Mouse (Mus musculus) 416B (cell line): ENCODE measurements around the gene Pip5k1a.
"Not testable (repeated sequence)": the region's sequence is repeated elsewhere in the genome, so short reads cannot be mapped to it uniquely, and the experiment has no call there.

Source experiments
- DNase-seq: peaks from one replicate; pipeline ENCODE4 v3.0.0; 2011; ENCODE audit warnings: low read depth

Gene Pip5k1a

DNA sequence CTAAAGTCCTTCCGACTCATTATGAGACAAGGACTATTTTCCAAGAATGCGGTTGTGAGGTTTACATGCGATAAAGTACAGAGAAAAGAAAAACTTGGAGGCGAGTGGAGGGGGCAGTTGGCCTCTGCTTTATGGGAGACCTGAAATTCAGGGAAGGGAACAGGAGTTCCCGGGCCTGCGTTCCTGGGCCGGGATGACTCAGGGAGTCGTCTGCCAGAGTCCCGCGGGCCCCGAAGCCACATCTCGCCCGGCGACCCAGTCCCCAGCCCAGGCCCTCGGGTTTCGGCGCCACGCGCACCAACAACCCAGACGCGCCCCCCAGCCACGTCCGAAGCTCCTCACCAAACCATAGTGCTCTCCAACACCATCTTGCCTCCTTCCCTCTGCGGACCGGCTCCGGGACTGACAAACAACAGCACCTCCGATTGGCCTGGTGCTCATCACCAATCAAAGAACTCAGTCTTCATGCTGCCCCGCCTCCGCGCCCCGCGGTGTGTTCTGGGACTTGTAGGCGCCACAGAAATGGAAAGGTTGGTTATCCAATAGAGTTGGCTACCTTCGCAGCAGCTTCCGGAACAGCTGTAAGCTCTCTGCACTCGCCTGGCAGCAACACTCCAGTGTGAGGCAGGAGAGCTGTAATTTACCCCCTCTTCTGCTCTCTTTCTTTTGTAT lies 64.4 kb downstream of the Pip5k1a start, which contains the start of gene Psmd4:
Psmd4 (minus strand) TSS at position 449 of the 672 bp plus-strand sequence.
- peak; percentile 98 for DNase-seq

DNA sequence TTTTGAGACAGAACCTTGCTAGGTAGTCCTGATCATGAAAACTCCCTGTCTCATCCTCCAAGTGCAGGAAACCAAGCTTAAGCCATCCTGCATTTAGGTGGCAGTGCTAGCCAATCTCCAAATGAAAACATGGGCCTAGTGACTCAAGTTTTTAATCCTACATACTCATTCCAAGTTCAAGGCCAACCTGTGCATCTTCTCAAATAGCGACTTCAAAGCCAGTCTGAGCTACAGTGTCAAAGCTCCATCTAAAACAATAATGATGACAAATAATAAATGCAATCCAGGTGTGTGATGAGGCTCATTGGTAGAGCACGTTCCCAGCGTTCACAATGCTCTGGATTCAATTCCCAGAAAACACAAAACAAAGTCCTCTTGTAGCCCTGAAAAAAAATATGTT lies 65.1 kb downstream of the Pip5k1a start:
- DNase-seq = peak; percentile 31

DNA sequence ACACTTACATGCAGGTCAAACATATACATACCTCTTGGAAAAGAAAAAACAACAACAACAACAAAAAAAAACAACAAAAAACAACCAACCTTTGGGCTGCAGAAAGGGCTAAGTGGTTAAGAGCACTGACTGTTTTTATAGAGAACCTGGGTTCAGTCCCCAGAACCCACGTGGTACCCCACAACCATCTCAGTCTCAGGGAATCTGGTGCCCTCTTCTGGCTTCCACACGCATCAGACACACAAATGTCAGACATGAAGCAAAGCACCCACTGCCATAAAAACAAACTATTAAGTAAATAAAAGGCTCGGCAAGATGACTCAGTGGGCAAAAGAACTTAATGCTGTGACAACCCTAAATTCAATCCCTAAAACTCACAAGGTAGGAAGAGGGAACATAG lies 76.8 kb downstream of the Pip5k1a start:
- peak; percentile 37 for DNase-seq

DNA sequence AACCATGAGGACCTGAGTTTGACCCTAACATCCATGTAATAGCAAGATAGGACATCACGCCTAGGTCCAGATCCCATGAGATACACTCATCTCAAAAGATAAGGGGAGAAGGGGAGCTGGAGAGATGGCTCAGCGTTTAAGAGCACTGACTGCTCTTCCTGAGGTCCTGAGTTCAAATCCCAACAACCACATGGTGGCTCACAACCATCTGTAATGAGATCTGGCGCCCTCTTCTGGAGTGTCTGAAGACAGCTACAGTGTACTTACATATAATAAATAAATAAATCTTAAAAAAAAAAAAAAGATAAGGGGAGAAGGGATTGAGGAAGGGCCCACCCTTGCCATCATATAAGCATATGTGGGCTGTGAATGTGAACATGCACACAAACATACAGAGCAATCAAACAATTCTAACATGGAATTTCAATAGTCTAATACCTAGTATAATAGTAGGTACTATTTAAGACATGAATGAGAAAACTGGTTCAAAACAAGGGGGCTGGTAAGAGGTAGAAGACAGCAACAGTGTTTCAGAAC lies 77.4 kb downstream of the Pip5k1a start:
- not testable (repeated sequence) for DNase-seq

DNA sequence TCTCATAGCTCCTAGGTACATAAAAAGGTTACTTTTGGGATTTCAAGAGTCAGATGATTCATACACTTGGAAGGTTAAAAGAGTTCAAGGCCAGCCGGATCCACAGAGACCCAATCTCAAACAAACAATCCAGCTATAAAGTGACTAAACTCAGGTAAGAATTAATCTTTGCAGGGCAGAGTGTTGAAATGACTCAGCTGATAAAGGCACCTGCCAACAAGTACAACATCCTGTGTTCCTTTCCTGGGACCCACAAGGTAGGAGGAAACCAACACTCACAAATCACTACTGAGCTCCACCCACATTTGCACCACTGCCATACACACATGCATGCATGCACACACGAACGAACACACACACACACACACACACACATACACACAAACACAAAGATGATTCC lies 78.1 kb downstream of the Pip5k1a start:
- no peak for DNase-seq

DNA sequence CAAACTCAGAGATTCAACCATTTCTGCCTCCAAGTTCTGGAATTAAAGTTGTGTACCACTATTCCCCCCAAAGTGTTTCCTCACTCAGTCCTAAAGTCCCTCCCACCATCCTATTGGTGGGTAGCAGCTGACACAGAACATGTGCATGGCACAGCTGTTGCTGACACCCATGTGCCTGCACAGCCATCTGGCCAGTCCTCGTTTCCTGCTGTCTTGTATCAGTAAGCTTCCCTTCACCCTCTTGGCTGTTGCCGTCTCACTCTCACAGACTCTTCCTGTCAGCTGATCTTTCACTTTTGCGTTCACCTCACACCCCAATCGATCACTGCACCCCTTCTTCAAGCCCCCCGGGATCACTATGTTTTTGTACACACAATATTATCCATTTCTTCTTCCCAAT lies 79.0 kb downstream of the Pip5k1a start:
- DNase-seq = peak; percentile 71

DNA sequence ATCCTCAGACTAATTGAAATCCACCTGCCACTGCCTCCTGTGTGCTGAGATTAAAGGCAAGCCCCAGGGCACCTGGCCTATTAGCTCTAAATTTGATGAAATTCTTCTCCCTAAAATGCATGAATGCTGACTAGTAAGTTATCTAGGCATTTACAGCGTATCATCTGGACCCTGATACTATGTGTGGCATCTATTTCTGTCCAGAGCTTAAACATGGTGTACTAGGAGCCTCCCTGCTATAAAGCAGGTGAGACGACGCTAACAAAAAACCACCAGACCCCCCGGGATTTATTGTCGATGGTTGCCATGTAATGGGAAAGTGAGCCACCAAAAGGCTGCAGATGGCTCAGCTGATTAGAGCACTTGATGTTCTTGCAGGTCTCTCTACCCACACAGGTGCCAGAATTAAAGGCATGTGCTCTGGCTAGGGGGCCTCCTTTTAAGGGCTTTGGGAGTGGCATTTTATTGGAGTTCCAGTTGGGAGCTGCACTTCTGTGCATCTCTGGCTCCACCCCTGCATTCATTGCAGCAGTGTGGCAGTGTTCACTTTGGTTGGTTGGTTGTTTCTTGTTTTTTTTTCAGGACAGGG lies 79.6 kb downstream of the Pip5k1a start:
- DNase-seq = no peak

DNA sequence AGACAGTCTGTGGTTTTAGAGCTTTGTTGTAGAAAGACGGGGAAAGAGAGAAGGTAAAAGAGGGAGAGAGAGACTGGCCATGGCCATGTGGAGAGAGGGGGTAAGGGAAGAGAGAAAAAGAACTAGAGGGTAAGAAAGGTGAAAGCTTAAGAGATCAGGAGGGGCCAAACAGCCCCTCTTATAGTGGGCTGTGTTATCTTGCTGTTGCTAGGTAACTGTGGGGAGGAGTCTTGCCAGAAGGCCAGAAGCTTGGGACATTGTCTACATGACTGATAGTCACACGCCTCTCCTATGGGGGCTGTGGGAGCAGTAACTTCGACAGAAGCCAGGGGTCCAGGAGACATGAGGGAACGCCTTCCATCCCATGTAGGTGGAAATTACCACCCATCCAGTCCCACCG lies 81.5 kb downstream of the Pip5k1a start:
- DNase-seq = no peak

DNA sequence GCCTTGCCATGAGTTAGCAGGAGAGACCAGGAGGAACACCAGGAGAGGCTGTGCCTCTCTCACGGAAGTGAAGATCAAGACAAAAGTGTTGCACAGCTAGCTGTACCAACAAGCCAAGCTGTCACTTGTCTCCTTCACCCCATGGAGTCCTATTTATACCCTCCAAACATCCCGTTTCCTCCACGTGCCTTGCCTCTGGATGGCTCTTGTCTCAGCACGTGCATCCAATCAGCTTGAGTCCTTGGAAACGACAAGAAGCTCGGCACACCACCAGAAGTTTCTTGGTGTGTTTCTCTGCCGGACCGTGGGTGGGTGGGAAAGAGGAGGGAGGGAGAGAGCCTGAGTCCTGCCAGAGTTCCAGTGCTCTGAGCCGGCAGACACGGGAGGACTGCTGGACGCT lies 82.2 kb downstream of the Pip5k1a start:
- DNase-seq = no peak

DNA sequence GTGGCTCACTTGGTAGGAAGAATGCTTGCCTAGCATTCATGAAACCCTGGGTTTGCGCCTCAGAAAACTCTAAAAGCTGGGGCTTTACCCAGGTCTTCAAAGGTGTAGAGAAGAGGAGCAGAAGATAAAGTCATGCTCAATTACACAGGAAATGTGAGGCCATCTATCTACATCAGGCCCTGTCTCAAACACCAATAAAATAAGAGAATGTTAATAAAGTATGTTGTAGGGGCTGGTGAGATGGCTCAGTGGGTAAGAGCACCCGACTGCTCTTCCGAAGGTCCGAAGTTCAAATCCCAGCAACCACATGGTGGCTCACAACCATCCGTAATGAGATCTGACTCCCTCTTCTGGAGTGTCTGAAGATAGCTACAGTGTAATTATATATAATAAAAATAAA lies 85.8 kb downstream of the Pip5k1a start:
- DNase-seq = not testable (repeated sequence)

DNA sequence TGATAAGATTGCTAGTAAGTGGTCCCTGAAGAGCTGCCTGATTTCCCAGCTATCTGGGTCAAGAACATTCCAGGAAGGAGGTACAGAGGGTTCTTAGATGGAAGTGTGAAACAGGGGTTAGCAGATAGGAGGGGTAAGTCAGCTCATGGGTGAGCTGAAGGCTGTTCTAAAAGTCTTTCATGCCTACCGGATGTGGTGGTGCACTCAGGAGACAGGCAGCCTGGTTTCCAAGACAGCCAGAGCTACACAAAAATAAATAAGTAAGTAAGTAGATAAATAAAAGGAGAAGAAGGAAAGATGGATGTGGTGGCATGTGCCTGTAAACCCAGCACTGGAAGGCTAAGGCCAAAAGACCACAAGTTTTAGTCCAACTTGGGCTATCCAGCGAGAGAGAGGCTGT lies 88.0 kb downstream of the Pip5k1a start:
- no peak for DNase-seq

DNA sequence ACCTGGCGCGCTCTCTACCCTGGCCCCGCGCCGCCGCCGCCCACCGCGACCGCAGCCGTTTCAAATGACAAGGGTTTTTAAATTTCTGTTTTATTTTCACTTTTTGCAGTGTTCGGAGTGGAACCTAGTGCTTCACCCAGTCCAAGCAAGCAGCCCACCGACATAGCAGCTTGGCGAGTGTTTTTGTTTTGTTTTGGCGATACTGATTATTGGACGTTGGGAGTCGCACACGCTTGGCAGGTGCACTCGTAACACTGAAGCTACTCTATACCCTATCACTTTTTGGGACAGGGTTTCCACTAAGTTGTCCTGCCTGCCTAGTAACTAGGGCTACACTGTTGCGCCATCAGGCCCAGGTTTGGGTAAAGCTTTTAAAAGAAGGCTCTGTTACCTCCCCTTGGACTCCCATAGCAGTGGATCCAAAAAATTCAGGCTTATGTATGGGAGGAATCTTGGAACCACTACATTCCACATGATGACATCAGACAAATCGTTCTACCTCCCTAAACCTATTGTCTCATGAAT lies 90.1 kb downstream of the Pip5k1a start:
- DNase-seq = no peak

DNA sequence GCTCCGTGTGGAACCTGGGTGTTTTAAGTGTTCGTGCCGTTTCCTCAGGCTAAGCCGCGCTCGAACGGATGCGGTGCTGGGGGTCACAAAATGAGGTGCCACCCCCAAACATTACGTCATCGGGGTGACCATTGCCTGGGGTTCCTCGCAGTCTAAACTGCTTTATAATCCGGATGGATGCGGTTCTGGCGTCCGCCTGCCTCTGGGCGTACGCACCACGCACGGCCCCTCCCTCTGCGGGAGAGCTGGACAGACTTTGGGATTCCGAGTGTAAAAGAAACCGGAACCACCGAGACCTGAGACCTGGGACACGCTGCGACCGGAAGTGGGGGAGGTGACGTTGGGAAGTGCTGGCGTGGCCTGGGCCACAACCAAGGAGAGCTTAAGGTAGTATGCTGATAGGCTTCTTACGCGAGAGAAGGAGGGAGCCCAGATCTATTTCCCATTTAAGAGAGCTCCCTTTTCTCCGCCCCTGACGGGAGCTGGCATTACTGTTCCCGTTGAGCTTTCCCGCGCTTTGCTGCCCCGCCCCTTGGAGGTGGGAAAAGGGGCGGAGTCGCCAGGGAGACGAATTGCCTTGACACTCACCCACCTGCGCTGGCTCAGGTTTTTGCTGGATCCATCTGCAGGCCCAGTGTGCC lies 90.7 kb downstream of the Pip5k1a start:
- DNase-seq = peak; percentile 99

DNA sequence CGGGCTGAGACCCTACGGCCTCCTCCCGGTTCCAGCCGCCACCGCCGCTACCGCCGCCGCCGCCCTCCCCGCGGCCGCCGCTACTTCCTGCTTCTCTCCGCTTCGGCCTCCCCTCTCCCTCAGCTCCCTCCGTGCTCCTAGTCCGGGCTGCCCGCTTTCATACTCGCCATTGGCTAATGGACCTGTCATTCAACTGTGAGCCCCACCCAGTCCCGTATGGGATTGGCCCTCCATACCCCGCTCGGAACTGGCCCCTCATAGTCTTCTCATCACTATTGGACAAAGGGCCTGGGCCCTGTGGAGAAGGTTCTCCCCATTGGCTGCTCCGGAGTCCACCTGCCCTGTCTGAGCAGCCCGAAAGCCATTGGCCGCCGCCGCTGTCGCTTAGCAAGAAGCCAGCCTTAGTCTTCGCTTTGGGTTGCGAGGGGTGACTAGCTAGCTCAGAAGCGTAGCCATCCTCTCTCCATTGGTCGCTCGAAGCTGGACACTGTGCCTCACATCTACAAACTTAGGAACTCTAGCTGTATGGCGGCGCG lies 91.3 kb downstream of the Pip5k1a start, which contains the start of gene Zfp687:
Zfp687 (minus strand) TSS at position 112 of the 536 bp plus-strand sequence.
- peak; percentile 100 for DNase-seq

DNA sequence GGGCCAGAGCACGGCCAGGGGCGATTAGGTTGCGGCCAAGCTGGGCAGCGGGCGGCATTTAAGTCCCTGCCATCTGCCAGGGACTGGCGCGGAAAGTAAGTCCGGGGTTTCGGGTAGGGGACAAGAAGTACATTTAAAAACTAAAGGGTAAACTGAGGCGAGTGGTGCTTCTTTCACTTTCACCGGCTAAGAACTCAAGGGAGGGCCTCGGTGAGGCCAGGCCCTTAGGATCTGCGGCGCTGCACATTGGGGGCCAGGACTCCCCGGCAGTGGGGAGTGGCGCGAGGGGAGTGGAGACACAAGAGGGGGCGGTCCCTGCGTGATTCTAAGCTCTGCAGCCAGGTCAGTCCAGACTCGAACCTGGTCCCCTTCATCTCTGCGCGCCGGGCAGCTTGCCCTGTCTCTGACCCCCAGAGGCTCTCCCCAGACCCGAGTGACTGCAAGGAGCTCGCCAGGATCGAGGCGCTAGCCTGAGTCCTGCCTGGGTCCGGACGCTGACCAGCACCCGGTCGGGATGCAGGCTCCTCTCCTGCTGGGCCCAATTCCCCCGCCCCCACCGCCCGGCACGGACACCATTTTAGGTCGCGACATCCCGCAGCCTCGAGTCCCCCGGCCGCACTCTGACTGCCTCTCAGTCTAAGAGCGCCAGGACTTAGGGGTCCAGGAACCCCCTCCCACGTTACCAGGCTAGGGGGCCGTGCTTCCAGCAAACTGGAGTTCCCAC lies 92.1 kb downstream of the Pip5k1a start:
- DNase-seq = peak; percentile 69

DNA sequence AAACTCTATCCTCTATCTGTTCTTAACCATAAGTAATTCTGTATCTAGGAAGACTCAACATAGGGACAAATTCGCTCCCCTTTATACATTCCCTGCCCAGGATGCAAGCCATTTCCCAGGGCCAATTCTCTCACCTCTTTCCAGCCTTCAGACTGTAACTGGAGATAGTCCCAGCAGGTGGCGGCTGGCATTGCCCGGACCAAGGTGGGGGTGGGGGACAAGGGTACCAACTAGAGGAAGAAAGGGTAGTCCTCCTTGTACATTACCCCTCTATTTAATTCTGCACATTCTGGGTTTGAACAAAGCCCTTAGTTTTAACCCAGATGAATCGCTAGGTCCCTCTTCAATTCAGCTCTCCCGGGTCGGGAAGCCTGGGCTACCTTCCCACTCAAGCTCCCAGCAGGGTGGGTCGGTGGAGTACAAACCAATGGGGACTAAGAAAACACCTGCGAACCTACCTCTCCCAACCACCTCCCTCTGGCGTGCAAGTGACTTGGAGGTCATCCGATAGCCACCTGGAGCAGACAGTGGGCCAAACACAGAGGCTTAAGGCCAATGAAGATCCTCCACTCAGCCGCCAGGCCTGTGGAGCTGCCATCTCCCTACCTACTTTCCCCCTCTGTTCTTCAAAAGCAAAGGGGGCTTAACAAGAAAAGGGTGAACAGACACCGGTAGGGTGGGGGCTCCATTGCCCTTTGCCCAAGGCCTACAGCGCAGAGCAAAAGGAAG lies 92.9 kb downstream of the Pip5k1a start:
- no peak for DNase-seq

DNA sequence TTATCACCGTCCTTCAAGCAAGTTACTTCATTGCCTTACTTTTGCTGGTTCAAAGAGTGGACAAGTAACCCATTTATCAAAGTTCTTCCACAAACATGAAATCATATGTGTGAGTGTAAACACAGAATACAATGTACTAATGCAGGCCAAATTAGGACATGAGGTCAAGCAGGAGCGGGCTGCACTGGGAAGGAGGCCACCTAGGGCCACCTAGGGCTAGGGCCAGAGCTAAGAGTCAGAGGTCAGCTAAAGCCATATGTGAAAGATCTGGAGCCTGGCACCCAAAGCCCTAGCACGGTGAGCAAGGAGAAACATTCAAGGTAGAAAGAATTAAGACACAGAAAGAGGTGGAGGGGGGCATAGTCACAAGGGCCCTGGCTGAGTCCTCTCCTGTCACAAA lies 93.7 kb downstream of the Pip5k1a start:
- DNase-seq = no peak

DNA sequence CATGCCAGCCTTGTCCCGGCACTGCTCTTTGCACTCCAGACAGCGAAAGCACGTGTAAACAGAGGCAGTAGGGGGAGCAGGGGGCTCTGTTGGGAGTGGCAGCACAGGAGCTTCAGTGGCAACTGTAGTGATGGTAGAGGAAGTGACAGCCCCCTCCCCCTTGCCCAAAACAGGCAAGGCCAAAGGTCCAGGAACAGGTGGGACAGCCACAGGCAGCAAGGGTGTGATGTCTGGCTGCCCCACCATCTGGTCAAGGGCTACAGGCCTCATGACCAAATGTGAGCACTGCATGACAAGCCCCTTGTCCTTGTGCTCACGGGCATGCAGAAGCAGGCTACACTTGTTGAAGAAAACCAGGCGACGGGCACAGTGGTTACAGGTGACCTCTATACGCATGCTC lies 96.3 kb downstream of the Pip5k1a start:
- no peak for DNase-seq
